Comparison of ENCODE assay signal across 11 mouse cellular contexts in genomic region chr14:79851795-79852194, GRCm38 (mm10).
"Had no signal": no experiment of that assay in that cellular context is flagged by ENCODE, and none has a peak within 500 bp of the region (broad histone marks: within the 10 kb centered on the region; RNA-seq: fewer than 3 reads in every experiment).

No protein-coding gene starts in this region.

- H3K27me3 ChIP-seq: limb, embryonic 12.5 days; liver, embryonic 13.5 days; lung, embryonic 15.5 days had no signal

- ATAC-seq: liver, postnatal 0 days had no signal

- H3K4me1 ChIP-seq: liver, embryonic 13.5 days; lung, embryonic 15.5 days had no signal

- H3K4me2 ChIP-seq: limb, embryonic 12.5 days; liver, embryonic 13.5 days; lung, embryonic 15.5 days had no signal

- H3K4me3 ChIP-seq: layer of hippocampus, adult 2 months; limb, embryonic 12.5 days; liver, embryonic 13.5 days; lung, embryonic 15.5 days had no signal

- H3K9me3 ChIP-seq: limb, embryonic 12.5 days; lung, embryonic 15.5 days had no signal

- H3K36me3 ChIP-seq: limb, embryonic 12.5 days; liver, embryonic 13.5 days; lung, embryonic 15.5 days had no signal

- H3K27ac ChIP-seq: layer of hippocampus, adult 2 months; limb, embryonic 12.5 days; liver, embryonic 13.5 days; lung, embryonic 15.5 days; macrophage; stomach, postnatal 0 days had no signal

- DNase-seq: kidney, adult 18-20 months; liver; liver, embryonic 13.5 days; liver, postnatal 0 days; lung, postnatal 14 days; thymus, postnatal 4 days had no signal

- H3K9ac ChIP-seq: limb, embryonic 12.5 days; liver, embryonic 13.5 days; liver, postnatal 0 days; lung, embryonic 15.5 days had no signal
